Mouse (Mus musculus): ENCODE data around the gene Ccdc8.
A peak's percentile ranks its signal among the peaks of the same experiment; 100 is the strongest.
"Not testable (repeated sequence)": the region's sequence is repeated elsewhere in the genome, so short reads cannot be mapped to it uniquely, and the experiment has no call there.

Gene Ccdc8

DNA sequence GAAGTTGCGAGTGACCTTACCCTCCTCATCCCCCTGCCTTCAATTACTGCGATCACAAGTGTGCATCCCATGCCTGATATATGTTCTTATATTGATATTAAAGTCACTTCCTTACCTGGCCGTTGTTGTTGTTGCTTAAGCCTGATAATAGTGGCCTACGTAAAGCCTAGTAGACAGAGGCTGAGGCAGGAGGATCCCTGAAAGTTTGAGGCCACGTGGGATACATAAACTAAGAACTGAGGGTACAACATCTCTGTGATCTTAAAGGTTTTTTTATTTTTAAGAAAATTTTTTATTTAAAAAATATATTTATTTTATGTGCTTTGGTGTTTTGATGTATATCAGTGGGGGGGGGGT, at the start of gene Ccdc8:
TSS of gene Ccdc8 (plus strand) at position 258 of the 357 bp plus-strand sequence.
- no peak for DNase-seq (ENCODE audit: low spot score in 2 of 2)

GRCm38 (mm10) chr7:16942861-16943260, 49.6 kb upstream of the Ccdc8 start:
- no peak for DNase-seq (ENCODE audit: low spot score in 2 of 2)

DNA sequence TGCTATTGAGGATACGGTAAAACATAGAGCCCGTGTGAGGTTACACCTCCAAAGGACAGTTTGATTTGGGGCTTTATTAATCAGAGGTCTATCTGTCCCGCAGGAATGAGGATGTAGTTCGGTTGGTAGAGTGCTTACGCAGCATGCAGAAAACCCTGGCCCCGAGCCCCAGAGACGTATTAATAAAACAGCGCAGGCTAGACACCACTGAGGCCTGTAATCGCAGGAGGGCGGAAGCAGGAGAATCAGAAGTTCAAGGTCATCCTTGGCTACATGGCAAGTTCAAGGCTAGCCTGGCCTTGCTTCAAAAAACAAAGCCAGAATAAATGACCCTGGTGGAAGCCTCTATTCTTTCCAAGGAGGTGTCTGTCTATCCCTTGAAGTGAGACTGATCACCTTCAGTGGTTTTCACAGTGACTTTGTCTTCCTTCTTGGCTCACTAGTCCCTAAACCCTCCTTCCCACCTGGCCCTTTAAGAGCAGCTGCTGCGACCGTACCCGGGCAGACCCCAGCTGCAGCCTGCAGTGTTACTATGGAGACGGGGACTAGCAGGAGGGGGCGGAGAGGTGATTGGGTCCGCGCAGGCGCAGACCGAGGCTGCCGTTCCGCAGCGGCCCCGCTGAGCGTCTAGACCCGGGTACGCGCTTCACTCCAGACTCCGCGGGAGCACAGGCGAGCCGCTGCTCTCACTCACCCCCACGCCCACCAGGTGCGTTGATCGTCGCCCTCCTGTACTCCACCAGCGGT, 48.3 kb upstream of the Ccdc8 start, which contains the start of gene Pnmal2:
TSS of gene Pnmal2 (plus strand) at position 622 of the 747 bp plus-strand sequence.
- peak; percentile 88 to 91 for DNase-seq (ENCODE audit: low spot score in 2 of 2)

DNA sequence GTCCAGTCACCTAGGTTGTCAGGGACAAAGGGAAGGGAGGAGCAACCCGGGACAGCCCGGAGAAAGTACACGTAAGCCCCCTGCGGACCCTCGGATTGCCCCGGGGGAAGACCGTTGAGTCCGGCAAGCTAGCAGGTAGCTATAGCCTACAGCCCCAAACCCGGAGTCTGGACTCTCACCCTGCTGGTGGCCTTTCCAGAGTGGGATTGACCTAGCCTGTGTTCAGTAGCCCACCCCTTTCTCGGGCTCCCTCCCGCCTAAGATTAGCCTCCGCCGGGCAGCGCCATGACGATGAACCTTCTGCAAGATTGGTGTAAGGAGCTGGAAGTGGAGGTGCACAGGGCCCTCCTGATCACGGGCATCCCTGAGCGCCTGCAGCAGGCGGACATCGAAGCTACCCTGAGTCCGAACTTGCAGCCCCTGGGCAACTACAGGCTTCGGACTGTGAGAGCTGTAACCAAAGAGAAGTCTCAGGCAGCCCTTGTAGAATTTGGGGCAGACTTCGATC, 47.6 kb upstream of the Ccdc8 start:
- no peak for DNase-seq (ENCODE audit: low spot score in 2 of 2)

DNA sequence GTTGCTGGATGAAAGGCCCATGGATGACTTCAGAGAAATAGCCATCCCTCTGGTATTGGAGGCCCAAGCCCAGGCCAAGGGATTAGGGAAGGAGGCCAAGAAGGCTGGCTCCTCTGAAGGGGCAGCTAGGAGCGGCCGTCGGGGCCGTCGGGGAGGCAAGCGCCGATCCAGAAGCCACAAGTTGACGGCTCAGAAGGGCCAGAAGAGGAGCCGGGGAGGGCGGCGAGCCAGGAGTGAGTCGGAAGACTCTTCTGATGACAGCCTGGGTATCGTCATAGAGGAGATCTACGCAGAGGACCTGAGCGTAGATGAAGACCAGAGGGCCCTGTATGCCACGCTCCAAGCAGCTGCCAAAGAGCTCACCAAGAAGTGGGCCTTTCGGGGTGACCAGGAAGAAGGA, 47.1 kb upstream of the Ccdc8 start:
- peak in 1 of 2 experiments; percentile 46 for DNase-seq (ENCODE audit: low spot score in 2 of 2)

GRCm38 (mm10) chr7:16946441-16947348, 45.8 kb upstream of the Ccdc8 start:
- peak in 1 of 2 experiments; percentile 68 for DNase-seq (ENCODE audit: low spot score in 2 of 2)

GRCm38 (mm10) chr7:16947349-16947895, 45.1 kb upstream of the Ccdc8 start:
- DNase-seq (ENCODE audit: low spot score in 2 of 2): no peak

- DNase-seq (ENCODE audit: low spot score in 2 of 2): peak in 1 of 2 experiments; percentile 72
Measured at GRCm38 (mm10) chr7:16947959-16948361, 44.5 kb upstream of the Ccdc8 start.

DNA sequence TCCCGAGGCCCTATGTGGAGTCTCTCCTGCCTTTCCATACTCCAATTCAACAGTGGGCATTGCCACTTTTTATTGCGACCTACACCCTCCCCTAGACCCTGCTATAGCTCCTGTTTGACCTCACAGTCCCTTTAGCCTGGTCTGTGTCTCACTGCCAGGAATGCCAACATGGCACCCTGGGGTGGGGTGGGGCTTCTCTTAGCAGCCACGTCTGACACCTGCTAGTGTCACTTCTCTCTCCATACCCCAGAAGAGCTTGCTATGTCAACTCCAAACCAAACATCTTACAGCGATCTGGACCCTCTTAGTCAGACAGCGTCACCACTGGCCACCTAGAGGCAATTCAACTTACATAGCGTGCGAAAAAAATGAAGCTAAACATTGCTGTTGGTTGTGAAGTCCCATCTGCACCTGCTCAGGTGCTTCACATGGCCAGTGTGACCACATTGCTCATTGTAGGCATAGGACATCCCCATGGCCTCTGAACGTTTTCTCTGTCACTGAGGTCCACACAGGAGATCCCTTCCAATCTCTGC, 43.5 kb upstream of the Ccdc8 start:
- DNase-seq (ENCODE audit: low spot score in 2 of 2): no peak

- peak; percentile 72 to 89 for DNase-seq (ENCODE audit: low spot score in 2 of 2)
Measured at GRCm38 (mm10) chr7:16949908-16950841, 42.3 kb upstream of the Ccdc8 start.

- DNase-seq (ENCODE audit: low spot score in 2 of 2): peak; percentile 86 to 87
Measured at GRCm38 (mm10) chr7:16950861-16951635, 41.5 kb upstream of the Ccdc8 start.

- not testable (repeated sequence) for DNase-seq (ENCODE audit: low spot score in 2 of 2)
Measured at GRCm38 (mm10) chr7:16953776-16954175, 38.7 kb upstream of the Ccdc8 start.

DNA sequence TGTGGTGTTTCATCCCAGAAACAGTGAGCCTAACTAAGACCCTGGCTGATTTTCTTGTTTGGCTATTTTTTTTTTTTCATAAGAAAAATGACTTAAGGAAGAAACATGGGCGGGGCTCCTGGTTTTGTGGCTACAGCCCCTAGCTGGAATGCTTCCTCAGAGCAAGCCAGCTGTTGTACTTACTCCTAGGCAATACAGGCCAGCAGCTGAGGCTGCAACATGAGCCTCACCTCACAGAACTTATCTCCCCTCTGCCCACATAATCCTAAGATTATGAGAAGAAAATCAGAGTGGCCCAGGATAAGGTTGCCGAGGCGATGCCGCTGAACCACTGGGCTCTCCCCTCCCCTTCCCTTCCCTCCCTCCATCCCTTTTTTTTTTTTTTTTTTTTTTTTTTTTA, 36.8 kb upstream of the Ccdc8 start:
- DNase-seq (ENCODE audit: low spot score in 2 of 2): no peak

DNA sequence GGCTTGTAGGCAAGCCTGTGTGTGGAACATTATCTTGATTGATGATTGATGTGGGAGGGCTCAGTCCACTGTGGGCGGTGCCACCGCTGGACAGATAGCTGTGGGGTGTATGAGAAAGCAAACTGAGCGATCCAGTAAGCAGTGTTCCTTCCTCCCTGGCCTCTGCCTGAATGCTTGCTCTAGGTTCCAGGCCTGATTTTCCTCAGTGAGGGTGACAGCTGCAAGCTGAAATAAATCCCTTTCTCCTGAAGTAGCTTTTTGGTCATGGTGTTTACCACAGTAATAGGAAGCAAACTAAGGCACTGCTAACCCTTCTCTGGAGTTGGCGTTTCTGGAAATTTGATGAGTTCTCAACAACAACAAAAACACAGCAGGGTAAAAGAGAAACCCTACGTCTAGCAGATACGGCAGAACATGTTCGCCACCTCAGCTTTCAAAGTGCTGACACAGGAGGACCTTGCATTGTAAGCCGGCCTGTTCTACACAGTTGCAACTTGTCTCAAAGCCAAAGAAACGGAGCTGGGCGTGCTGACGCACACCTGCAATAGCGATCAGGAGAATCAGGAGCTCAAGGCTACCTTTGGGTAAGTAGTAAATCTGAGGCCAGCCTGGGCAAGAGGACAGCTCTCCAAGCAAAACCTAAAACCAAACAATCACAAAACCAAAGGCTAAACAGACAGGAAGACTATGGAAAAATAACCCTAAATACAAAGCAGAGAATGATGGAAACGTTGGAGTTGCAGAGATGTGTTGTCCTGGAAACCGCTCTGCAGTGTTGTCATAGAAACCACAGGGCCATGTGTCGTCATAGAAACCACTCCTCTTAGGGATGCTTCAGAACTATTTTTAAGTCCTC, 35.9 kb upstream of the Ccdc8 start:
- DNase-seq (ENCODE audit: low spot score in 2 of 2): no peak

- peak; percentile 76 to 90 for DNase-seq (ENCODE audit: low spot score in 2 of 2)
Measured at GRCm38 (mm10) chr7:16959539-16960187, 32.8 kb upstream of the Ccdc8 start, which contains the start of gene Pnmal1. Gene Pnmal1 (plus strand): TSS chr7:16959679.

- DNase-seq (ENCODE audit: low spot score in 2 of 2): no peak
Measured at GRCm38 (mm10) chr7:16961678-16962077, 30.8 kb upstream of the Ccdc8 start.

GRCm38 (mm10) chr7:16968414-16968813, 24.1 kb upstream of the Ccdc8 start:
- DNase-seq (ENCODE audit: low spot score in 2 of 2): no peak

DNA sequence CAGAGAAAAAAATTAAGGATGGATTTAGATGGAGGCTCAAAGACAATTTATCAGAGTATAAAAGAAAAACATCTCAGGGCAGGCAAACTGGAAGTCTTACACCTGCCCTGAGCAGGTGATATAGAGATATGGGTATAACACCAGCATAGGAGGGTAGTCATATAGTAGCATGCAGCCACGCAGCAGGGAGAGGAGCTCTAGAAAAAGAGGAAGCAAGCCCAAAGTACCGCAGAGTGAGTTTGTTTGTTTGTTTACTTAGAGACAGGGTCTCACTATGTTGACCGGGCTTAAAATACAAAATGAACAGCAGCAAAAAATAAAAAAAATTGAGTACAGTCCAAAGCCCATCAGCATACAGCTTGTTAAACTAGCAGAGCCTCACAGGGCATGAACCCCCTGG, 21.3 kb upstream of the Ccdc8 start:
- no peak for DNase-seq (ENCODE audit: low spot score in 2 of 2)
